Mouse (Mus musculus): ENCODE data around the gene Fam83c. TPM values are rescaled to one million over a fixed set of nuclear protein-coding genes. Genes with fewer than 3 reads are reported as not detected.
"Not testable (repeated sequence)": the region's sequence is repeated elsewhere in the genome, so short reads cannot be mapped to it uniquely, and the experiment has no call there.

Fam83c gene
- not detected for total RNA-seq (2021)

DNA sequence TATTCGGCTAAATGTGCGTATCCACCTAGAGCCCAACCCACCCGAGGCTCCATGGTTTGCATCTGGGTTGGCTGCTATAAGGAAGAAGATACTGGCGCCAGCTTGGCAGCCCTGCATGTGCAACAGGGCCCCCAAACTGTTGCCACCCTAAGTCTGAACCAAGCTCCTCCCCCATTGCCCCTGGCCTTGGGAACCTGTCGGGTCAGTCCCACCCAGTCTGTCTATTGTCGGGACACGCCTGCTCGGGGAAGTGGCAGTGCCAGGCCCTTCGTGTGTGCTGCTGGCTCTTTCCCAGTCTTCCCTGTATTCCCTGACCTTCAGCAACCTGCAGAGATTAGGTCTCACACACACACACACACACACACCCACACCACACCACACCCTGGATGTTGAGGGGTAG is at the start of gene Fam83c:
Gene Fam83c (minus strand): TSS at position 123 of the 400 bp plus-strand sequence.
- no peak for DNase-seq (ENCODE audit: extremely low spot score in 1 of 2, low spot score in 1 of 2)

DNA sequence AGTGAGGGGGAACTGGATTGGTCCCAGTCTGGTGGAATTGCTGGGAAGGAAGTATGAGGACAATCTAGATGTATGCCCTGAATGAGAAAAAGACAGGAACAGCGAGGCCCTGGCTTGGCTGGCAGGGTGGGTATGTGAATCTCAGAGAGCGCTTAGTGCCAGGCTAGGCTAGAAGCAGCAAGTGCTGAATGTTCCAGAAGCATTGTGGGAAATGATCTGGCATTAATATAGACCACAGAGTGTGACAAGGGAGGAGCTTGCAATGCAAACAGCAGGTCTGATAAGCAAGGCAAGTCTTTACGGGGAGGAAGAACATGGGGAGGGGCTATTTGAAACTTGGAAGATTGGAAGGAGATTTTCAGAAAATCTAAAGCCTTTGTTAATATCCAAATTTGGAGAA is 47.4 kb upstream of the Fam83c start:
- DNase-seq (ENCODE audit: extremely low spot score in 1 of 2, low spot score in 1 of 2): no peak

DNA sequence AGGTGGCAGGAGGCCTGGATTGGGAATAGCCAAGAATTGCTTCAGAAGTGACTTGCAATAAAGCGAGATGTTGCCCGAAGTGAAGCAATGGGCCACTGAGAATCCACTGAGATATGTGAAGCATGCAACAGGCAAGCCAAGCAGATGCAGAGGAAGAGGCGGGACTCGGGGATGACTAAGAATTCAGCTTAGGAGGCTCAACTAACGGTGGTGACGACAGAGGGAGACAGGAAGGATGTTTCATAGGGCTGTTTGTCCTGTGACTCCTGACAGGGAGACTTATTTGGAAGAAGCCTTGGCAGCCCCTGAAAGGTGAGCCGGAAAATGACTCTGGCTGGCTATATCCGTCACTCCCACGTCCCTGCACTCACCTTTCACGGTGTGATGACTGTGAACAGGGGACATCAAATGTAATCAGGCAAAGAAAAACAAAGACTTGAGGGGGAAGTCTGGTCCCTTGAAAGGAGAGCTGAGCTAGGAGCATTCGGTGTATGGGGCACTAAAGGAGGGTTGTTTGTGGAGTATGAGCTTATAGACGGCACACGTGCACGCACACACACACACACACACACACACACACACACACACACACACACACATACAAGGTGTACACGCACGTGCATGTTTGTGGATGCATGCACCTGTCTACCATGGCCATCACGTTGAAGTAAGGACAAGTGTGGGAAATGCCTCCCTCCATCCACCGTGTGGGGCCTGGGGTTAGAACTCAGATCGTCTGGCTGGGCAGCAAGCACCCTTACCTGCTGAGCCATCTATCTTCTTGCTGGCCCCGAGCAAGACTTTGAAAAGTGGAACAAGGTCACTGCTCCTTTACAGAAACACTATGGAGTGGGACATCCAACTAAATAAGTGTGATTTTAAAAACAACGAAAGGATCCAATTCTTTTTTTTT is 44.6 kb upstream of the Fam83c start:
- no peak for DNase-seq (ENCODE audit: extremely low spot score in 1 of 2, low spot score in 1 of 2)

DNA sequence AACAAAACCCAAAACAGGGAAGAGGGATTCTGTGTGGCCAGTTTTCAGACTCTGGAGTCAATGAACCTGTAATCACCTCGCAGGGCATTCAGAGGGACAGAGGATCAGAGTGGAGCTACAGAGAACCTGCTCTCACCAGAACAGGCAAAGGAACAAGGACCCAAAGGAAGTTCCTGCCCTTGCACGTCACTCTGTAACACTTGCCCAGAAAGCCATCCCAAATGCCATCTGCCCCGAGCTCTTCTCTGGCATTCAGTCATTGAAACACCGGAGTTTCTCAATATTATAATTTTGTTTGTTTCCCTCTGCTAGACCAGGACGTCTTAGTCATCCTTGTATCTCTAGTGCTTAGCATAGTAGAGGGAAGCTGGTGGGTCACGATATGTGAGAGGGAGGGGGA is 39.0 kb upstream of the Fam83c start:
- no peak for DNase-seq (ENCODE audit: extremely low spot score in 1 of 2, low spot score in 1 of 2)

DNA sequence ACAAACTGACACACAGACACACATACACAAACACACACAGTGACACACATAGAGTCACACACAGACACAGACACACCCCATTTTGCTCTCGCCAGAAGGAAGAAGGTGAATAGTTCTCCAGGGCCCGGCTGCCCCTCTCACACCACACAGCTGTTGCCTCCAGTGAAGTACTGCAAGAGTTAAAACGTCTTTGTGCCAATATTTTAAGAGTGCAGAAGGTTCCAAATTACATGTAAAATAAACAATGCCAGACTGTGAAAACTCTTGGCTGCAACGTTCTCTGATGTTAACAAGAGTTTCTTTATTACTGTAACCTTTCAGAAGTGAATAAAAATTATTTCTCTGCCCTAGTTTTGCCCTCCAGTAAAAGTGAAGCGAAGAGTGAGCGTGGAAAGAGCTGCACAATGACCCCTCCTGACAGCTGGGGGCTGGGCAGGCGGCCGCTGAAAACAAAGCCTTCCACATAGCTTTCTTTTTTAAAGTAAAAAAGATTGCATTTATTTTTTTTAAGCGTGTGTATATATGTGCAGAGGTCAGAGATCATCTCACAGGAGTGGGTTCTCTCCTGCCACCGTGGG is 38.4 kb upstream of the Fam83c start:
- DNase-seq (ENCODE audit: extremely low spot score in 1 of 2, low spot score in 1 of 2): no peak

DNA sequence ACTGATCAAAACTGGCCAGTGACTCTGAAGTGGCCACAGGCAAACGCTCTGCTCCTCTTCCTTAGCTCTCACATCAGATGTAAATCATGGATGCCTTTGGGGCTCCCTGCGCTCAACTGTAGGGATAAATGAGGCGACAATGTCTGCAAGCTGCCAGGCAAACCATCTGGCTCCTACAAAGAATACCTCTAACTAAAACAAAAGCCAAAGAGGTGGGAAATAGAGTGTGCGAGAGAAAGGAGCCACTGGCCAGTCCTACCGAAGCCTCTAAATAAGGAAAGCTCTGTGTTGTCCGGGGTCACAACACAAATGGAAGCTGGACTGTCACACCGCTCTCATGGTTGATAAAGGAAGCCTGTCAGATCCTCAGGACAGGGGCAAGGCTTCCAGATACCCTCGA is 37.8 kb upstream of the Fam83c start:
- no peak for DNase-seq (ENCODE audit: extremely low spot score in 1 of 2, low spot score in 1 of 2)

DNA sequence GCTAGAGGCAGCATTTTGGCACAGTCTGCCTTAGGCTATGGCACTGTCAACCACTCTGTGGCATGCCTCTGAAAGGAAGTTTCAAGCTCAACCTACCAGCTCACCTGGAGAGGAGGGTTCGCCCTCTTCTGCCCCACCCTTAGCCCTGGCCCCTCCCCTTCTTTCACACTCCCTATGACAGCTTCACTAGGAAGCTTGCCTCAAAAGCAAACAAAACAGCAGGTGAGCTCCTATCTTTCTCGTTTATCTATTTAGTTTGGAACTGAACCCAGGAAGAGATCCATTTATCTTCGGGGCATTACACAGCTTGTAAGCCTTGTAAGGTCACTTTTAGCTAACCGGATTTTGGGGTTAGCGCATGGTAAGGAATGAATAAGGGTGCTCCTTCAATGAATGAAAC is 35.1 kb upstream of the Fam83c start:
- no peak for DNase-seq (ENCODE audit: extremely low spot score in 1 of 2, low spot score in 1 of 2)

DNA sequence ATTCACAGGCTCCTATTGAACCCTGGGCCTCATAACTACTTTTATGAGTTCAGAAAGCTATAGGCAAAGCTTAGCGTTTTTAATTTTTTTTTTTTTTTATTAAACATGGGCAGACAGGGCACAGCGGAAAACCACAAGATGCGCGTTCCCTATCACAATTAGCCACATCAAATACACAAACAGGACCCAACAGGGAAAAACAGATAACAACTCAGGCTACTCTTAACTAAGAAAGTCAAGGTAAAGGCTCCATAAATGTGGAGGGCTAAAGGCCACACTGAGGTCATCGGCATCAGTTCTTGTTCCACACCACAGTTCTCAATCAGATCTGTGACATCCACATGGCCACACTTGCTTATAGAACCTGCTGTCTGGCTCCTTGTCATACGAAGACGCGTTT is 33.7 kb upstream of the Fam83c start:
- no peak for DNase-seq (ENCODE audit: extremely low spot score in 1 of 2, low spot score in 1 of 2)

DNA sequence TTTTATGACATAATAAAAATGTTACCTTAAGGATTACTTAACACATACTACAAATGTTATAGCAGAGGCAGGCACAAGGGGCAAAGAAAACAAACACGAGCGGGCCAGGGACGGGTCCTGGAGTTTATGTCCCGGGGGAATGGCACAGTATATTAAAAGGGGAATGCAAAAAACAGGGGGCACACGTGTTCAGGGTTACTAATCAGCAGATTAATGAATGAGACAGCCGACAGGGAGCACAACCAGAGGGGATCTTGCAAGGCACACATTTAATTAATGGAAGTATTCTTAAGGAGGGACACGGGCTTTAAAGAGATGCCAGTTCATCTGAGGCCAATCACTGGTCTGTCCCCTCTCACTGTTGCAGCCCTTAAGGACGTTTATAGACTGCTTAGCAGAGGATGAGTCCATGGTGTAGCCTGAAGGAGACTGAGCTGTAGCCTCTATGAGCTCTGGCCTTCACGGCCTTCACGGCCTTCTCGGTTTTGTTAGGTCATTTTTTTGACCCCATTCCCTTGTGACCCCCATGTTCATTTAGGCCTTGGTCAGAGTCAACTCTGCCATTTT is 28.7 kb upstream of the Fam83c start:
- DNase-seq (ENCODE audit: extremely low spot score in 1 of 2, low spot score in 1 of 2): no peak

DNA sequence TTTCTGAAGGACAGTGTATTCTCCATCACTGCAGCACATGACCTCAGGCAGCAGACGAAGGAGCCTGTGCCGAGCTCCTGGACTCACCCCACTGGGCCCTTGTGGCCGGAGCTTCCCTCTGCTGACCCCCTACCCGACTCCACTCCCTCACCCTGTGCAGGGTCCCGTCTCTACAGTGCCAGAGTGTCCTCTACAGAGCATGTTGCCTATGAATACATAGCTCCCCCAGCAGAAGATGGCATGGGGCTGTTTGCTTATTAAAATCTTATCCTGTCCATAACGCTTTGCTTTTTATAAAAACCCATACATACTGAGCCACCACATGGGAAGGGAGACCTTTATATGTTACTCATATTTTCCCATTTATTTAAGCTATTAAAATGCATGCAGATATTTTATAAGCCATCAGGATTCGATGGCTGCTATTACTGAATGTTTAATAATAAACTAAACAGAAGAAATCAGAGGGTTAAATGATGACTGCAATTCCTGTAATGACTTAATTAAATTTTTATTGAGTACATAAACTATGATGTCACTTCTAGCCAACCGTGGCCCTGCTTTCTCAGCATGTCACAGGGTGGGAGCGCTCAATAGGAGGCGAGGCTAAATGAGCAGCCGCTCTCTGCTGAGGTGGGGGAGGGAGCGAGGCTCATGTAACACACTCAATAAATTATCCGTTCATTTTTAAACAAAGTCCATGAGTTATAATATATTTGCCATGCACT is 28.1 kb upstream of the Fam83c start:
- DNase-seq (ENCODE audit: extremely low spot score in 1 of 2, low spot score in 1 of 2): no peak

DNA sequence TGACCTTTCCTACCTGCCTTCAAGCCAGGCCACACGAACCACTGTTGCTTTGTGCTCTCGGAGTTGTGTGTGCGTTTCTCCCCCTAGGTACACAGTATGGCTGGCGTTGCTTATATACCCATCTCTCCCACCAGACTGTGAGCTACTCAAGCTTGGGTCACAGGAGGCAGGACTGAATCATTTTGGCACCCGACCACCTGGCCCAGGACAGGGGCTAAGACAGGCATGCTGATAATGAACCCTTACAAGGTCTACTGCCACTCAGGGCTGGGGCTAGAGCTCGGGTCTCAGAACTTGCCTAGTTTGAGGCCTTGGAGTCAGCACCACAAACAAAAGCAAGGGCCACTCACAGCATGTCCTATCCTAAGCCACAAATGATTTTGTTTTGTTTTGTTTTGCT is 26.9 kb upstream of the Fam83c start:
- DNase-seq (ENCODE audit: extremely low spot score in 1 of 2, low spot score in 1 of 2): no peak

DNA sequence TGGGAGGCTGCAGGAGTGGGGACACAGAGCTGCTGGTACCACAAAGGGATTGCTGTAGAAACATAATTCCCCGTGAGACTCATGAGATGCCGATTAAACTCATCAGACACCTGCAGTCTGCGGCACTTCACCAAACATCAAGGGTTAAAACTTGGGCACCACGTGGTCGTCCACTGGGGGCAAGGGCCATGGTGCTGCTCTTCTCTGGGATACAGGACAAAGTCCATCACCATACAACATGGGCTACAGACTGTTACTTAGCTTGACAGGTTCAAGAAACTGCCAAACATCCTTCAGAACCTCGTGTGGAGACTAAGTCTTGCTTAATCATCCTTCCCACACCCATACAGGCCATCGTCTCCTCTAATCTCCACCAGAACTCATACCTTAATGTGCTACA is 25.4 kb upstream of the Fam83c start:
- DNase-seq (ENCODE audit: extremely low spot score in 1 of 2, low spot score in 1 of 2): no peak

DNA sequence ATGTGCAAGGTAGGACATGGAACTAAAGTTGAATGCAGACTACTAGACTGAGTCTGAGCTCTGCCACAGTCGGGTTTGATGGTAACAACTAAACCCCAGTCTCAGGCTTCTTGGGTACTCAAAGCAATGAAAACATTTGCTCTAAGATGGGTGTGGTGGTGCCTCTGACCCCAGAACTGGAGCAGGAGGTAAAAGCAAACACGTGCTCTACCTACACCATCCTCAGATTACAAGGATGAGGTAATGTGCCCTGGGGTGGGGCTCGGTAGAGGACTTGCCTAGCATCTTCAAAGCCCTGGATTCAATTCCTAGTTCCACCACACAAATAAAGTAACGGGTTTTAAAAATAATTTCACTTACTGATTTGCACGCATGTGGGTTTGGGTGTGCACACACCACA is 17.9 kb upstream of the Fam83c start:
- no peak for DNase-seq (ENCODE audit: extremely low spot score in 1 of 2, low spot score in 1 of 2)

DNA sequence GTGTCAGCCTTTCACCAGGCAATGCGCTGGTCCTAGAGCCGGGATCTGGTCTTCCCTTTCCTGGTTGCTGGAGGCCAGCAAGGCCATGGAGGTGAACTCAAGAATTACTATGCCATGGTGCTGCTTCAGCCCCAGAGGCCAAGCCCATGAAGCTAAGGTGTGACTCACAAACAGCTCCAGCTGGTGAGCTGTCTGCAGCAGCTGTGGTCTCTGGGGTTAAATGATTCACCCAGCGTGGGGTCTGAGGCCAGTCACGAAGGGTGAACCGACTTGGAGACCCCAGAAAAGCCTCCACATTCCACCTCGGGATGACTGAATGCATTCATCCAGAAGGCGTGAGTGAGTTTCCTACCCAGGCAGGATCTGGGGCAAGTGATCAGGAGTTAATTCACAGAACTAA is 15.5 kb upstream of the Fam83c start:
- DNase-seq (ENCODE audit: extremely low spot score in 1 of 2, low spot score in 1 of 2): no peak

DNA sequence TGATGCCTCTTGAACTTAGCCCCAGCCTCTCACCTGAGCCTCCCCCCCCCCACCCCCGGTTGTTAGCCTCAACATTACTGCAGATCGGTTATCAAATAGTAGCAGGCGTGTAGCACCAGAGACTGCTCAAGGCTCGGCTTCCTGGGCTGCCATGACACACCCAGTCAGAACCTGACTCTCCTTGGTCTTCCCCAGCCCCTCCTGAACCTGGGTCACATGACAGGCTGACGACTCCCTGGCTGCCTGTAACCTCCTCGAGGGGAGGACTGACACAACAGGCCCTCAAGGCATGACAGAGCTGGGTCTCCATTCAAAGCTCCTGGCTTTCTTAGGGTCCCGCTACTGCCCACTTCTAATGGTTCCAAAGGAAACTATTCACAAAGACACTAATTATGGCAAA is 14.8 kb upstream of the Fam83c start:
- DNase-seq (ENCODE audit: extremely low spot score in 1 of 2, low spot score in 1 of 2): no peak

DNA sequence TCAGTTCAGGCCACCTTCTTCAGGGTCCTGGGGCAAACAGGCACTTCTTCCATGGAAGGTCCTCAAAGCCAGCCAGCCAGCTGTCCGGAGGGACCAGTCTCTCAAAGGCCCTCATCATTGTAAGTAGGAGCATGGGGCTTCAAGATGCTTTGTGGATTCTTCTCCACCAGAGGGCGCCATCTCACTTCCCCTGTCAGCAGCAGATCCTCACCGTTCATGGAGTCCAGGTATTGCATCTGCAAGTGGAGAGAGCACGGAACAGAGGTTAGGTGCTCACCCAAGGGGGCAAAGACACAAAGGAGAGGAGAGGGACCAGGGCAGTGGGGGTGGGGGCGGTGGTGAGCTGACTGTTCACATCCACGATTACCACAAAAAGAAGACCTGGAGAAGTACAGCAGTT is 13.6 kb upstream of the Fam83c start:
- DNase-seq (ENCODE audit: extremely low spot score in 1 of 2, low spot score in 1 of 2): peak; percentile 56 to 89

DNA sequence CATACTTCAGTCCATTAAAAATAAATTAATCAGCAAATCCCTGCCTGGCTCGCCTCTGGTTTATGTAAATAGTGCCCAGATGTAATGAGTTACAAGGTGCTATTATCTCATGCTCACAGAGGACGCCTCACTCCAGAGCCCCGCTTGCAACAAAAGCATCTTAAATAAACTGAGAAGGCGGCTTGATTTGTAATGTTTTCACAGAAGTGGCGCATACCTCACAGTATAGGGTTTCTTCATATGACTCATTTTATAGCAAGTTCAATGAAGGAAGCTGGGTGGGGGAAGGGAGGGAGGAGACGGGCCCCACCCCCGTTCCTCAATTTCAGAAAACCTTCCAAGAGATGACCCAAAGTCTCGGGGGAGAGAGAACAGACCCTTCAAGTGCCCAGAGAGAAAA is 12.3 kb upstream of the Fam83c start:
- no peak for DNase-seq (ENCODE audit: extremely low spot score in 1 of 2, low spot score in 1 of 2)

DNA sequence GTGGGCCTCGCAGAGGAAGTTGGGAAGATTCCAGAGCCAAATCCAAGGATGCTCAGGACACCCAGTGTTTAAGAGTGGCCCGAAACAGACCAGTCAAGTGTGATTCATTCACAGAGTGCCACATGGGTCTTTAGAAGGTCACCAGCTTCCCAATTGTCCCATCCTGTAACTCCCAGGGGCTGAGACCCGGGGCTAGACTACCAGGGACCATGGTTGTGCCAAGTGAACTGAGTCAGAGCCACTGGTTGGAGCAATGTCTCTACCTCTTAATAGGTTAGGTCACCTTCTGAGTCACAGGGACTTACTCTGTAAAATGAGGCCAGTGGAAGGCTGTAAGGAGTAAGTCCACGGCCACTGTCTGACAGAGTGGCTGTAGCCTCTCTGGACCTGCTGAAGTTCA is 4.3 kb upstream of the Fam83c start:
- no peak for DNase-seq (ENCODE audit: extremely low spot score in 1 of 2, low spot score in 1 of 2)

DNA sequence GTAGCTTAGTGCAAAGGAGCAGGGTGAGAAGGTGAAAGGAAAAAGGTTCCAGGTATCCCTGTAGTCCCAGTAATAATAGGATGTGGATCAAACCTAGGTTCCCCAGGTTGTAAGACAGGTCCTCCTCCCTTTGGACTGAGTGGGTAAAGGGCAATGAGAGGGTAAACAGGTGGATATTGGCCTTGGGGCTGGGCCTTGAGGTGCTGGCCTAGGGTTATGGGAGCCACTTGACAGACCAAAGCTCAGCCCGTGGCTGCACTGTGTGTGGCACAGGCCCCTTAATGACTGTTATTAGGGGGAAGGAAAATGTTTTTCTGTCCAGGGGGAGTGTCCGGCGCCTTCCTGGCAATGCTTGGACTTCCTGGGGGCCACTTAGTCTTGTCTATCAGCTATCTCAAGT is 3.3 kb upstream of the Fam83c start:
- no peak for DNase-seq (ENCODE audit: extremely low spot score in 1 of 2, low spot score in 1 of 2)

DNA sequence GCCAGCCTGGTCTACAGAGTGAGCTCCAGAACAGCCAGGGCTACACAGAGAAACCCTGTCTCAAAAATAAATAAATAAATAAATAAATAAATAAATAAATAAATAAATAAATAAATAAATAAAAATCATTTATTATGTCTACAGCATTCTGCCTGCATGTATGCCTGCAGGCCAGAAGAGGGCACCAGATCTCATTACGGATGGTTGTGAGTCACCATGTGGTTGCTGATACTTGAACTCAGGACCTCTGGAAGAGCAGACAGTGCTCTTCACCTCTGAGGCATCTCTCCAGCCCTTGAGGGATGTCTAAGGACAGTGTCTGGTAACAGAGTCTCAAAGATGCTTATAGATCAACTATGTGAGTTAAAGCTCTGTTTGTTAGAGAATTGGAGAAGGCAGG is 2.6 kb downstream of the Fam83c start:
- DNase-seq (ENCODE audit: extremely low spot score in 1 of 2, low spot score in 1 of 2): not testable (repeated sequence)

DNA sequence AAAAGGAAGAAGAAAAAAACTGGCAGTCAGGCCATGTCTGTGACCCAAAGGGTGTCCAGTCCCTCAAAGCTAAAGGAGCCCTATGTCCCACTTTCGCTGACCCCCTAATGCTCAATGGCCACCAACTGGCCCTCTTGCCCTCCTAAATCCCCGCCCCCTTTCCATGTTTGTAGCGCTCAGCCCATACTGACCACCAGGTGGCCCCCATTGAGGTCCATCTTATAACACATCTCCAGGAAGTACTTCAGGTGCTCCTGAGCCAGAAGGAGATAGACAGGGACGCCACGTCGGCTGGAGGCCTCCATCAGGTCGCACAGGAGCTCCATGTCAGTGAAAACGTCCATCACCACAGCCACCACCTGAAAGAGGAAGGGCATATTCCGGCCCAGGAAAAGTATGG is 3.4 kb downstream of the Fam83c start:
- DNase-seq (ENCODE audit: extremely low spot score in 1 of 2, low spot score in 1 of 2): no peak
